Mouse (Mus musculus): Measurements from ENCODE around the gene Loxl3. TPM values are rescaled to one million over a fixed set of nuclear protein-coding genes. Genes with fewer than 3 reads are reported as not detected.

Gene Loxl3
- total and polyA plus RNA-seq, 2 experiments from 2014 or later = 4.7 to 7.3 TPM

GRCm38 (mm10) chr6:82997511-82998102 is 36.4 kb upstream of the Loxl3 start:
- Histone ChIP-seq H3K4me3 (ENCODE audit: low read depth, low read length) (no peak overlapping the region), H3K27me3 (ENCODE audit: insufficient read depth, low read length) (no peaks in the 10 kb centered on the region), H3K9ac (replicated peaks; ENCODE audit: low read length, poor library complexity, severe bottlenecking) (no peak overlapping the region), H3K9me3 (ENCODE audit: low read length) (no peaks in the 10 kb centered on the region), H3K4me1 (ENCODE audit: insufficient read depth, low read length) (no peaks in the 10 kb centered on the region), H3K4me2 (ENCODE audit: low read depth, low read length, poor library complexity, severe bottlenecking) (no peak overlapping the region), H3K36me3 (ENCODE audit: insufficient read depth, low read length) (no peaks in the 10 kb centered on the region), H3K27ac (ENCODE audit: low read depth, low read length) (no peak overlapping the region)
- DNase-seq (ENCODE audit: low spot score) (no peak), ATAC-seq (ENCODE audit: low FRiP score) (no peak)
- TF ChIP-seq CTCF (IDR thresholded peaks at IDR 0.05) = no peak
- WGBS = 43% methylated on average over 7 of the region's 7 CpGs

- no peak overlapping the region for H3K9ac ChIP-seq (replicated peaks; ENCODE audit: low read length, poor library complexity, severe bottlenecking)
- no peak for DNase-seq (ENCODE audit: low spot score)
- no peaks in the 10 kb centered on the region for H3K27me3 ChIP-seq (ENCODE audit: insufficient read depth, low read length)
- H3K36me3 ChIP-seq (ENCODE audit: insufficient read depth, low read length) = no peaks in the 10 kb centered on the region
- no peak overlapping the region for H3K27ac ChIP-seq (ENCODE audit: low read depth, low read length)
- ATAC-seq (ENCODE audit: low FRiP score) = no peak
- no peak; the same call in 1 of the 2 replicates for TF ChIP-seq CTCF (IDR thresholded peaks at IDR 0.05)
- no peaks in the 10 kb centered on the region for H3K4me1 ChIP-seq (ENCODE audit: insufficient read depth, low read length)
- 65% methylated on average over 4 of the region's 4 CpGs for WGBS
- H3K4me3 ChIP-seq (ENCODE audit: low read depth, low read length) = no peak overlapping the region
- H3K4me2 ChIP-seq (ENCODE audit: low read depth, low read length, poor library complexity, severe bottlenecking) = no peak overlapping the region
- H3K9me3 ChIP-seq (ENCODE audit: low read length) = no peaks in the 10 kb centered on the region
Measured at GRCm38 (mm10) chr6:82998326-82998725, 35.6 kb upstream of the Loxl3 start.

- TF ChIP-seq CTCF (IDR thresholded peaks at IDR 0.05) = no peak
- H3K9me3 ChIP-seq (ENCODE audit: low read length) = no peaks in the 10 kb centered on the region
- ATAC-seq (ENCODE audit: low FRiP score) (no peak), DNase-seq (ENCODE audit: low spot score) (no peak)
- no peaks in the 10 kb centered on the region for H3K4me1 ChIP-seq (ENCODE audit: insufficient read depth, low read length)
- WGBS = 71% methylated on average over 8 of the region's 8 CpGs
- no peaks in the 10 kb centered on the region for H3K36me3 ChIP-seq (ENCODE audit: insufficient read depth, low read length)
- H3K4me2 ChIP-seq (ENCODE audit: low read depth, low read length, poor library complexity, severe bottlenecking) = no peak overlapping the region
- H3K27ac ChIP-seq (ENCODE audit: low read depth, low read length) = no peak overlapping the region
- no peak overlapping the region for H3K4me3 ChIP-seq (ENCODE audit: low read depth, low read length)
- H3K27me3 ChIP-seq (ENCODE audit: insufficient read depth, low read length) = no peaks in the 10 kb centered on the region
- no peak overlapping the region for H3K9ac ChIP-seq (replicated peaks; ENCODE audit: low read length, poor library complexity, severe bottlenecking)
Measured at GRCm38 (mm10) chr6:82999986-83000385, 34.0 kb upstream of the Loxl3 start.

- TF ChIP-seq CTCF (IDR thresholded peaks at IDR 0.05) = no peak
- no peak overlapping the region for H3K9ac ChIP-seq (replicated peaks; ENCODE audit: low read length, poor library complexity, severe bottlenecking)
- no peak overlapping the region for H3K4me3 ChIP-seq (ENCODE audit: low read depth, low read length)
- no peaks in the 10 kb centered on the region for H3K36me3 ChIP-seq (ENCODE audit: insufficient read depth, low read length)
- no peak overlapping the region for H3K27ac ChIP-seq (ENCODE audit: low read depth, low read length)
- no peaks in the 10 kb centered on the region for H3K4me1 ChIP-seq (ENCODE audit: insufficient read depth, low read length)
- DNase-seq (ENCODE audit: low spot score) = no peak
- H3K27me3 ChIP-seq (ENCODE audit: insufficient read depth, low read length) = no peaks in the 10 kb centered on the region
- ATAC-seq (ENCODE audit: low FRiP score) = no peak
- 96% methylated on average over 1 of the region's 1 CpGs for WGBS
- H3K9me3 ChIP-seq (ENCODE audit: low read length) = no peaks in the 10 kb centered on the region
- no peak overlapping the region for H3K4me2 ChIP-seq (ENCODE audit: low read depth, low read length, poor library complexity, severe bottlenecking)
Measured at GRCm38 (mm10) chr6:83003082-83003481, 30.9 kb upstream of the Loxl3 start.

GRCm38 (mm10) chr6:83003850-83004249 is 30.1 kb upstream of the Loxl3 start:
- DNase-seq (ENCODE audit: low spot score) (no peak), ATAC-seq (ENCODE audit: low FRiP score) (no peak)
- TF ChIP-seq CTCF (IDR thresholded peaks at IDR 0.05) = no peak
- WGBS = 92% methylated on average over 5 of the region's 5 CpGs
- Histone ChIP-seq H3K27ac (ENCODE audit: low read depth, low read length) (no peak overlapping the region), H3K4me1 (ENCODE audit: insufficient read depth, low read length) (no peaks in the 10 kb centered on the region), H3K4me2 (ENCODE audit: low read depth, low read length, poor library complexity, severe bottlenecking) (no peak overlapping the region), H3K9ac (replicated peaks; ENCODE audit: low read length, poor library complexity, severe bottlenecking) (no peak overlapping the region), H3K9me3 (ENCODE audit: low read length) (no peaks in the 10 kb centered on the region), H3K27me3 (ENCODE audit: insufficient read depth, low read length) (no peaks in the 10 kb centered on the region), H3K4me3 (ENCODE audit: low read depth, low read length) (no peak overlapping the region), H3K36me3 (ENCODE audit: insufficient read depth, low read length) (no peaks in the 10 kb centered on the region)

- H3K9ac ChIP-seq (replicated peaks; ENCODE audit: low read length, poor library complexity, severe bottlenecking) = no peak overlapping the region
- no peak overlapping the region for H3K4me2 ChIP-seq (ENCODE audit: low read depth, low read length, poor library complexity, severe bottlenecking)
- DNase-seq (ENCODE audit: low spot score) = no peak
- no peak overlapping the region for H3K4me3 ChIP-seq (ENCODE audit: low read depth, low read length)
- no peaks in the 10 kb centered on the region for H3K27me3 ChIP-seq (ENCODE audit: insufficient read depth, low read length)
- H3K36me3 ChIP-seq (ENCODE audit: insufficient read depth, low read length) = no peaks in the 10 kb centered on the region
- 77% methylated on average over 2 of the region's 2 CpGs for WGBS
- no peak for TF ChIP-seq CTCF (IDR thresholded peaks at IDR 0.05)
- no peak for ATAC-seq (ENCODE audit: low FRiP score)
- H3K9me3 ChIP-seq (ENCODE audit: low read length) = no peaks in the 10 kb centered on the region
- no peak overlapping the region for H3K27ac ChIP-seq (ENCODE audit: low read depth, low read length)
- no peaks in the 10 kb centered on the region for H3K4me1 ChIP-seq (ENCODE audit: insufficient read depth, low read length)
Measured at GRCm38 (mm10) chr6:83004309-83004708, 29.7 kb upstream of the Loxl3 start.

Measured in midbrain, postnatal 0 days (tissue).